Mouse (Mus musculus) heart, embryonic 14.5 days (tissue): ENCODE results near the gene Jsrp1. TPM values are rescaled to one million over a fixed set of nuclear protein-coding genes. Genes with fewer than 3 reads are reported as not detected.

Source experiments
- ATAC-seq: fragments of 200-750 bp; cut with Nextera tagmentation; 2 replicates; pipeline ENCODE4 v1.8.0; 2017; ENCODE audit warnings: low read depth, moderate TSS enrichment; ENCODE audit not compliant: insufficient number of reproducible peaks, insufficient read depth, low FRiP score
- H3K27ac ChIP-seq, 2 experiments: fragments of 200-500 bp in 1 of 2; fragments of 300-500 bp in 1 of 2; sonication (generic) in 1 of 2; replicated peaks in 1 of 2; 2 replicates each; pipeline ENCODE4 v1.5.1; 2012 to 2014; ENCODE audit warnings: low read depth in 2 of 2, low read length in 2 of 2, control low read depth in 1 of 2, mild to moderate bottlenecking in 1 of 2, mixed read lengths in 1 of 2; ENCODE audit not compliant: control insufficient read depth in 1 of 2, insufficient read depth in 1 of 2
- H3K27me3 ChIP-seq: fragments of 300-500 bp; sonication (generic); 2 replicates; pipeline ENCODE4 v1.6.1; 2014; ENCODE audit warnings: mild to moderate bottlenecking, low read length, control low read depth; ENCODE audit not compliant: control insufficient read depth, insufficient read depth
- H3K36me3 ChIP-seq: fragments of 300-500 bp; sonication (generic); 2 replicates; pipeline ENCODE4 v1.6.1; 2014; ENCODE audit warnings: mild to moderate bottlenecking, control low read depth, low read length, mixed read lengths; ENCODE audit not compliant: control insufficient read depth, insufficient read depth
- H3K4me1 ChIP-seq, 2 experiments: fragments of 200-500 bp in 1 of 2; fragments of 300-500 bp in 1 of 2; sonication (generic) in 1 of 2; 2 replicates each; pipeline ENCODE4 v1.6.1; 2012 to 2014; ENCODE audit warnings: low read length in 2 of 2, control low read depth in 1 of 2, mixed read lengths in 1 of 2; ENCODE audit not compliant: control insufficient read depth in 2 of 2, insufficient read depth in 2 of 2
- H3K4me2 ChIP-seq: fragments of 300-500 bp; sonication (generic); 2 replicates; pipeline ENCODE4 v1.6.1; 2014; ENCODE audit warnings: mild to moderate bottlenecking, low read length
- H3K4me3 ChIP-seq, 2 experiments: fragments of 200-500 bp in 1 of 2; fragments of 300-500 bp in 1 of 2; sonication (generic) in 1 of 2; 2 replicates each; pipeline ENCODE4 v1.5.1; 2012 to 2014; ENCODE audit warnings: low read length in 2 of 2, mild to moderate bottlenecking in 2 of 2, control low read depth in 1 of 2, low read depth in 1 of 2, moderate library complexity in 1 of 2; ENCODE audit not compliant: control insufficient read depth in 1 of 2, insufficient read depth in 1 of 2
- H3K9ac ChIP-seq: fragments of 300-500 bp; sonication (generic); 2 replicates; pipeline ENCODE4 v1.6.1; 2014; ENCODE audit warnings: mild to moderate bottlenecking, low read length
- H3K9me3 ChIP-seq: fragments of 300-500 bp; sonication (generic); 2 replicates; pipeline ENCODE4 v1.6.1; 2016; ENCODE audit warnings: low read length, control low read depth; ENCODE audit not compliant: control insufficient read depth
- WGBS: fragments of 180-500 bp; shearing (Covaris S2); extraction: QIAGEN DNeasy Blood & Tissue Kit; methylation state at CpG from one replicate; pipeline ENCODE4 v1.1.7; 2014; 5-methylcytosine and 5-hydroxymethylcytosine counted together
- microRNA counts: library from miRNA; unstranded; fragments of <30 nt; microRNA quantifications from one replicate; lab custom pipeline; 2016
- microRNA-seq: library from miRNA; unstranded; fragments of <30 nt; microRNA quantifications from one replicate; pipeline ENCODE4, GENCODE M21; 2016
- polyA plus RNA-seq: library from polyadenylated mRNA; unstranded; fragments of >200 nt; fragmentation: Nextera tagmentation; extraction: Ambion mirVana; gene quantifications from 2 replicates; pipeline ENCODE4 v1.2.1, GENCODE M21; 2014

Gene Jsrp1
- polyA plus RNA-seq, 1 experiment from 2014 or later, result 5.5 TPM

DNA sequence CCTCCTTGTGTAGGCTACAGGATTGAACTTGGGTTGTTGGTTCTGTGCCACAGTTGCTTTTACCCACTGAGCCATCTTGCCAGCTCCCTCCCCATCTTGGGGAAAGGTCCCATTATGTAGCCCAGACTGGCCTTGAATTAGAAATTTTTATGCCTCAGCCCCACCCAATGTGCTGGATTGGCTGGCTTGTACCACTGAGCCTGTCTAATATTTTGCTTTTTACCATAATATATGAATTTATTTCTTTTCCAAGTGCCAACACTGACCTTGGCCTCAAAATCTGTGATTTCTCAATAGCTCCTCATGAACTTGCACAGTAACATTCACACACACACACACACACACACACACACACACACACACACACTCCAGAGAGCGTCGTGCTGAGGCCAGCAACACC lies 47.6 kb downstream of the Jsrp1 start:
- Histone ChIP-seq H3K9ac (no peak overlapping the region), H3K4me3 (no peak overlapping the region), H3K27me3 (no peaks in the 10 kb centered on the region), H3K4me1 (peaks cover 7 to 25% of the 10 kb centered on the region in 2 experiments), H3K36me3 (peaks cover 63% of the 10 kb centered on the region), H3K9me3 (no peaks in the 10 kb centered on the region), H3K27ac (no peak overlapping the region; a peak in 1 of 4 replicates), H3K4me2 (no peak overlapping the region)
- no peak for ATAC-seq
- 50% methylated on average over 2 of the region's 2 CpGs for WGBS

- Histone ChIP-seq H3K4me1 (peaks cover 19 to 46% of the 10 kb centered on the region in 2 experiments), H3K9ac (no peak overlapping the region), H3K36me3 (peaks cover 43% of the 10 kb centered on the region), H3K27ac (no peak overlapping the region), H3K4me3 (no peak overlapping the region), H3K9me3 (no peaks in the 10 kb centered on the region), H3K27me3 (no peaks in the 10 kb centered on the region), H3K4me2 (no peak overlapping the region)
- 89% methylated on average over 2 of the region's 2 CpGs for WGBS
- ATAC-seq, result no peak
Measured at GRCm38 (mm10) chr10:80763502-80763901, 49.8 kb downstream of the Jsrp1 start.

- H3K4me1 ChIP-seq, result peaks cover 34 to 62% of the 10 kb centered on the region in 2 experiments
- WGBS, result 59% methylated on average over 3 of the region's 3 CpGs
Measured at GRCm38 (mm10) chr10:80761821-80762220, 51.5 kb downstream of the Jsrp1 start.

GRCm38 (mm10) chr10:80760596-80761524 lies 52.4 kb downstream of the Jsrp1 start:
- ATAC-seq, result no peak
- peak overlapping the region; percentile 11; the same call in 1 of the 2 replicates for H3K4me2 ChIP-seq
- no peaks in the 10 kb centered on the region for H3K27me3 ChIP-seq
- peak overlapping the region; percentile 32; the same call in 1 of the 2 replicates for H3K9ac ChIP-seq
- H3K27ac ChIP-seq, result peak overlapping the region; percentile 8 to 33; a peak in 1 of 4 replicates
- WGBS, result 69% methylated on average over 4 of the region's 4 CpGs
- H3K9me3 ChIP-seq, result no peaks in the 10 kb centered on the region
- peaks cover 43 to 63% of the 10 kb centered on the region in 2 experiments for H3K4me1 ChIP-seq
- H3K36me3 ChIP-seq, result peaks cover 18% of the 10 kb centered on the region
- no peak overlapping the region for H3K4me3 ChIP-seq

More at GRCm38 (mm10) chr10:80761821-80762220, 51.5 kb downstream of the Jsrp1 start:
- no peak overlapping the region for H3K27ac ChIP-seq
- no peak overlapping the region for H3K4me2 ChIP-seq
- H3K36me3 ChIP-seq, result peaks cover 27% of the 10 kb centered on the region
- no peak overlapping the region for H3K4me3 ChIP-seq
- H3K9me3 ChIP-seq, result no peaks in the 10 kb centered on the region
- H3K27me3 ChIP-seq, result no peaks in the 10 kb centered on the region
- no peak for ATAC-seq
- no peak overlapping the region for H3K9ac ChIP-seq

GRCm38 (mm10) chr10:80758651-80759050 lies 54.6 kb downstream of the Jsrp1 start:
- Histone ChIP-seq H3K27me3 (no peaks in the 10 kb centered on the region), H3K27ac (peak overlapping the region; percentile 15 to 87; a peak in 2 of 4 replicates), H3K36me3 (no peaks in the 10 kb centered on the region), H3K9ac (peak overlapping the region; percentile 98; the same call in 1 of the 2 replicates), H3K4me1 (peaks cover 43 to 62% of the 10 kb centered on the region in 2 experiments), H3K4me3 (no peak overlapping the region), H3K4me2 (peak overlapping the region; percentile 90; the same call in 1 of the 2 replicates), H3K9me3 (no peaks in the 10 kb centered on the region)
- ATAC-seq, result no peak
- WGBS, result 52% methylated on average over 7 of the region's 7 CpGs

MicroRNAs encoded within 50 kb of the gene (microRNA counts, 519-probe panel; counts per million panel counts)
- microRNA mmu-miR-1982 (lab: Ali Mortazavi, UCI), result 322 counts per million, percentile 70 among the panel's probes with 10 or more counts

Small RNA genes within 50 kb of the gene (microRNA-seq; reads per million reads assigned to microRNA genes)
- 5.3 reads per million, percentile 15 among the genes with 10 or more reads in this experiment for gene Mir1982

Other genes starting within 250 kb of the Jsrp1 start
- 3.5 and 5.0 TPM in 2 replicates for gene Klf16, start 236.2 kb downstream of the Jsrp1 start, polyA plus RNA-seq
- gene Abhd17a, start 223.2 kb downstream of the Jsrp1 start, polyA plus RNA-seq, result 119 and 141 TPM in 2 replicates
- gene Scamp4, start 210.6 kb downstream of the Jsrp1 start, polyA plus RNA-seq, result 65.9 and 67.1 TPM in 2 replicates
- 2.6 and 3.6 TPM in 2 replicates for gene Adat3, start 210.6 kb downstream of the Jsrp1 start, polyA plus RNA-seq
- 0.88 and 1.4 TPM in 2 replicates for gene Gm49322, start 207.5 kb downstream of the Jsrp1 start, polyA plus RNA-seq
- gene Csnk1g2, start 190.7 kb downstream of the Jsrp1 start, polyA plus RNA-seq, result 64.8 and 65.0 TPM in 2 replicates
- gene Btbd2, start 156.4 kb downstream of the Jsrp1 start, polyA plus RNA-seq, result 49.4 and 53.8 TPM in 2 replicates
- gene Mknk2, start 135.4 kb downstream of the Jsrp1 start, polyA plus RNA-seq, result 69.5 and 82.7 TPM in 2 replicates
- 19.1 and 22.3 TPM in 2 replicates for gene Mob3a, start 111.5 kb downstream of the Jsrp1 start, polyA plus RNA-seq
- gene Izumo4, start 111.3 kb downstream of the Jsrp1 start, polyA plus RNA-seq, result 3.5 and 7.0 TPM in 2 replicates
- 45.0 and 54.5 TPM in 2 replicates for gene Ap3d1, start 71.2 kb downstream of the Jsrp1 start, polyA plus RNA-seq
- gene Dot1l, start 58.3 kb downstream of the Jsrp1 start, polyA plus RNA-seq, result 26.5 and 28.2 TPM in 2 replicates
- 49.2 and 51.0 TPM in 2 replicates for gene Sf3a2, start 15.3 kb downstream of the Jsrp1 start, polyA plus RNA-seq
- 71.1 and 75.4 TPM in 2 replicates for gene Plekhj1, start 14.9 kb downstream of the Jsrp1 start, polyA plus RNA-seq
- 0.12 TPM in 1 of 2 replicates, not detected in the other for gene Amh, start 8.3 kb downstream of the Jsrp1 start, polyA plus RNA-seq
- 2,025 and 2,172 TPM in 2 replicates for gene Oaz1, start 13.2 kb upstream of the Jsrp1 start, polyA plus RNA-seq
- gene Lingo3, start 30.5 kb upstream of the Jsrp1 start, polyA plus RNA-seq, result 0.46 TPM in 2 replicates
- gene Lsm7, start 41.7 kb upstream of the Jsrp1 start, polyA plus RNA-seq, result 200 and 230 TPM in 2 replicates
- 21.3 and 23.7 TPM in 2 replicates for gene Sppl2b, start 41.8 kb upstream of the Jsrp1 start, polyA plus RNA-seq
- gene Tmprss9, start 58.4 kb upstream of the Jsrp1 start, polyA plus RNA-seq, result 0.05 and 0.07 TPM in 2 replicates
- gene Timm13, start 87.5 kb upstream of the Jsrp1 start, polyA plus RNA-seq, result 310 and 338 TPM in 2 replicates
- gene Lmnb2, start 104.7 kb upstream of the Jsrp1 start, polyA plus RNA-seq, result 7.3 and 8.1 TPM in 2 replicates
- gene Gadd45b, start 116.6 kb upstream of the Jsrp1 start, polyA plus RNA-seq, result 34.5 and 39.8 TPM in 2 replicates
- 1.2 and 1.4 TPM in 2 replicates for gene Gng7, start 201.4 kb upstream of the Jsrp1 start, polyA plus RNA-seq
- not detected in 2 replicates for gene Diras1, start 212.2 kb upstream of the Jsrp1 start, polyA plus RNA-seq
- 5.0 and 5.2 TPM in 2 replicates for gene Slc39a3, start 223.9 kb upstream of the Jsrp1 start, polyA plus RNA-seq
- 133 and 136 TPM in 2 replicates for gene Sgta, start 246.7 kb upstream of the Jsrp1 start, polyA plus RNA-seq